Mouse (Mus musculus) brain, embryonic 14.5 days (tissue): Measurements from ENCODE around the gene A630001G21Rik.
A peak's percentile ranks its signal among the peaks of the same experiment; 100 is the strongest.

Source experiments
- CTCF ChIP-seq: fragments of 200-500 bp; IDR thresholded peaks from 2 replicates; pipeline ENCODE4 v1.5.1; 2012; ENCODE audit warnings: inconsistent platforms, mild to moderate bottlenecking, moderate library complexity, borderline replicate concordance; ENCODE audit not compliant: insufficient read depth, insufficient read length; ENCODE audit errors: extremely low read depth
- POLR2A ChIP-seq: fragments of 200-500 bp; IDR thresholded peaks from 2 replicates; pipeline ENCODE4 v1.6.1; 2012; ENCODE audit warnings: mild to moderate bottlenecking, inconsistent platforms, borderline replicate concordance; ENCODE audit not compliant: poor library complexity, insufficient read depth, insufficient read length, severe bottlenecking; ENCODE audit errors: extremely low read depth

GRCm38 (mm10) chr1:85736355-85737184, 41.9 kb downstream of the A630001G21Rik start:
- TF ChIP-seq CTCF (peak; percentile 85; the same call in 1 of the 2 replicates), POLR2A (no peak)
